Mouse (Mus musculus) brain, embryonic 18.5 days (tissue): ENCODE data around the gene Dffa.
"Not testable (repeated sequence)": the region's sequence is repeated elsewhere in the genome, so short reads cannot be mapped to it uniquely, and the experiment has no call there.

ENCODE experiments used
- DNase-seq: peaks from one replicate; pipeline ENCODE4 v3.0.0-alpha.2; 2012; ENCODE audit warnings: low read depth, low spot score

Gene Dffa

GRCm38 (mm10) chr4:149147528-149147927, 43.6 kb downstream of the Dffa start:
- no peak for DNase-seq

GRCm38 (mm10) chr4:149148084-149148483, 44.1 kb downstream of the Dffa start:
- DNase-seq: no peak

GRCm38 (mm10) chr4:149149196-149149595, 45.2 kb downstream of the Dffa start:
- DNase-seq: no peak

- no peak for DNase-seq
Observed at GRCm38 (mm10) chr4:149149611-149150010, 45.7 kb downstream of the Dffa start.

- DNase-seq: no peak
Observed at GRCm38 (mm10) chr4:149150256-149150655, 46.3 kb downstream of the Dffa start.

GRCm38 (mm10) chr4:149150721-149151120, 46.8 kb downstream of the Dffa start:
- no peak for DNase-seq

- DNase-seq: no peak
Observed at GRCm38 (mm10) chr4:149154859-149155258, 50.9 kb downstream of the Dffa start.

GRCm38 (mm10) chr4:149155711-149156110, 51.8 kb downstream of the Dffa start:
- DNase-seq: no peak

GRCm38 (mm10) chr4:149157415-149157973, 53.5 kb downstream of the Dffa start:
- DNase-seq: no peak

- DNase-seq: no peak
Observed at GRCm38 (mm10) chr4:149159203-149159602, 55.3 kb downstream of the Dffa start.

GRCm38 (mm10) chr4:149159891-149160290, 55.9 kb downstream of the Dffa start:
- DNase-seq: no peak

GRCm38 (mm10) chr4:149161166-149161565, 57.2 kb downstream of the Dffa start:
- no peak for DNase-seq

GRCm38 (mm10) chr4:149163196-149163595, 59.2 kb downstream of the Dffa start:
- no peak for DNase-seq

- DNase-seq: no peak
Observed at GRCm38 (mm10) chr4:149164150-149164549, 60.2 kb downstream of the Dffa start.

GRCm38 (mm10) chr4:149166215-149166946, 62.4 kb downstream of the Dffa start, which contains the start of gene Pgd:
Gene Pgd, minus strand, starts transcription at chr4:149166771.
- peak; percentile 89 for DNase-seq

GRCm38 (mm10) chr4:149166957-149167611, 63.1 kb downstream of the Dffa start:
- DNase-seq: no peak

- no peak for DNase-seq
Observed at GRCm38 (mm10) chr4:149168016-149168415, 64.1 kb downstream of the Dffa start.

GRCm38 (mm10) chr4:149169926-149170325, 66.0 kb downstream of the Dffa start:
- DNase-seq: not testable (repeated sequence)
